ENCODE assay signal across 2 mouse cellular contexts in the genomic region with DNA sequence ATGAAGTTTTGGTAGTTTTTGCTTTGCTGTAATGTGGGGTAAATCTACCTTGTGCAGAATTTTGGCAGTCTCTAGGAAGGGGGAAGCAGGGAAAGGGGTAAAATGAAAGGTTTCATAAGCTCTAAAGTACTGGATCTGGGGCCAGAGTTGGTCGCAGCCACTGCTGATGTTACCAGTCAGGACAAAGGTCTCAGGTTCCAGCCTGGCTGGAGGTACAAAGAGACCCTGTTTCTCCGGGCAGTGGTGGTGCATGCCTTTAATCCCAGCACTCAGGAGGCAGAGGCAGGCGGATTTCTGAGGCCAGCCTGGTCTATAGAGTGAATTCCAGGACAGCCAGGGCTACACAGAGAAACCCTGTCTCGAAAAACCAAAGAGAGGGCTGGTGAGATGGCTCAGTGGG. TPM values are rescaled to one million over a fixed set of nuclear protein-coding genes. Genes with fewer than 3 reads are reported as not detected.
"Had no signal": no experiment of that assay in that cellular context is flagged by ENCODE, and none has a peak within 500 bp of the region (broad histone marks: within the 10 kb centered on the region; RNA-seq: fewer than 3 reads in every experiment).

No protein-coding gene starts in this region.

RNA-seq across cellular contexts. Expression of gene Pla2g1b, which starts 39.6 kb away (rescaled TPM):
- total RNA-seq: neutrophil, adult 5-6 weeks had no signal
- polyA plus RNA-seq: urinary bladder, adult 2 months had no signal
